Mouse (Mus musculus) testis, adult 2 months (tissue): Measurements from ENCODE around the gene Cdc42se1. TPM values are rescaled to one million over a fixed set of nuclear protein-coding genes. Genes with fewer than 3 reads are reported as not detected.
A peak's percentile ranks its signal among the peaks of the same experiment; 100 is the strongest.

Source experiments
- H3K27ac ChIP-seq: fragments of 200-500 bp; 2 replicates; pipeline ENCODE4 v1.5.1; 2012; ENCODE audit warnings: low read depth, low read length; ENCODE audit not compliant: control insufficient read depth, insufficient read depth
- H3K27me3 ChIP-seq: fragments of 200-500 bp; 2 replicates; pipeline ENCODE4 v1.6.1; 2012; ENCODE audit warnings: mild to moderate bottlenecking, low read length, moderate library complexity; ENCODE audit not compliant: control insufficient read depth, insufficient read depth
- H3K36me3 ChIP-seq: fragments of 200-500 bp; 2 replicates; pipeline ENCODE4 v1.6.1; 2012; ENCODE audit warnings: mild to moderate bottlenecking, low read length; ENCODE audit not compliant: control insufficient read depth, insufficient read depth
- H3K4me1 ChIP-seq: fragments of 200-500 bp; 2 replicates; pipeline ENCODE4 v1.6.1; 2012; ENCODE audit warnings: low read length; ENCODE audit not compliant: control insufficient read depth, insufficient read depth
- H3K4me3 ChIP-seq: fragments of 200-500 bp; 2 replicates; pipeline ENCODE4 v1.5.1; 2012; ENCODE audit warnings: low read depth, mild to moderate bottlenecking, low read length, moderate library complexity, mixed read lengths; ENCODE audit not compliant: control insufficient read depth
- CTCF ChIP-seq: fragments of 200-500 bp; IDR thresholded peaks from 2 replicates; pipeline ENCODE4 v1.5.1; 2012; ENCODE audit warnings: low read depth, mild to moderate bottlenecking, inconsistent platforms, low read length, moderate library complexity; ENCODE audit not compliant: control insufficient read depth, insufficient read depth, insufficient replicate concordance
- POLR2A ChIP-seq: fragments of 200-500 bp; IDR thresholded peaks from 2 replicates; pipeline ENCODE4 v1.6.1; 2012; ENCODE audit warnings: low read depth, mild to moderate bottlenecking, inconsistent platforms, low read length, moderate library complexity; ENCODE audit not compliant: control insufficient read depth
- polyA plus RNA-seq: library from polyadenylated mRNA; depleted of rRNA; stranded (reverse); fragments of >200 nt; gene quantifications from 2 replicates; pipeline ENCODE4 v1.2.3, GENCODE M21; 2012

Cdc42se1 gene
- polyA plus RNA-seq, 1 experiment, result 95.8 TPM

DNA sequence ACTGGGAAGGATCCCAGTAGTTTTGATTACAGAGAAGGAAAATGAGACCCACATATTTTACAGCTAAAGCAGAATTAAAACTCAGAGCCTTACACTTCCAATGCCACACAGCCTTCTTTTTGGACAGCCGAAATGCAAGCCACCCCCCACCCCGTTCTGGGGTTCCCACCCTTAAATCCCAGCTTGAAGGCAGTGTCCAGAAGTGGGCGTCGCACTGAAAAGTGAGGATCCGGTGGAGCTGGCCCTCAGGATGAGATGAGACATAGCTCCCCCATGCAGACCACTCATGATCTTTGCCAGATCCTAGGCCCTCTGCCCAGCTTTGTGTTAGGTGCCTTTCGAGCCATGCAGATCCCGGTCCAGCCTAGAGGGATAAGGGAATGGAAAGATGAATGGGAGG, 13.0 kb downstream of the Cdc42se1 start, which contains the start of gene Gm128:
Gm128 (minus strand) TSS at position 101 of the 400 bp plus-strand sequence.
- H3K27me3 ChIP-seq, result no peaks in the 10 kb centered on the region
- H3K36me3 ChIP-seq, result no peaks in the 10 kb centered on the region; the same call in 1 of the 2 replicates
- H3K4me3 ChIP-seq, result peak within 1 kb of the TSS; percentile 92
- TF ChIP-seq POLR2A (no peak), CTCF (no peak)
- peaks cover 11% of the 10 kb centered on the region for H3K4me1 ChIP-seq
- peak within 1 kb of the TSS; percentile 93 for H3K27ac ChIP-seq

DNA sequence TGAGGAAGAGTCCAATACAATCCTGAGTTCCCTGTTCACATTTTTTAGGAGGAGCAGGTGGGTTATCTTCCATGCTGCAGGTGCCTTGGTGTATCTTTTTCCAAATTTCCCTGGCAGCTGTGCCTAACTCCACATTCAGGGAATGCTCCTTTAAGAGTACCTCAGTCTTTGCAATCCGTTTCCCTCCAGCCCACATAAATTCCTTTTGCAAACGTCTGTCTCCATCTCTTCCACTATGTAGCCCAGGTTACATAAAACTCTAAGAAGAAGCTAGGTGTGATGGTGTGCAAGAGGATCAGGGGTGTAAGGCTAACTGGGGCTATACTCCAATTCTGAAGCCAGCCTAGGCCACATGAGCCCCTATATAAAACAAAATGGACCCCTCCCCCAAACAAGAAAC, 14.6 kb downstream of the Cdc42se1 start:
- peaks cover 11% of the 10 kb centered on the region for H3K4me1 ChIP-seq
- TF ChIP-seq CTCF, result no peak
- no peak for TF ChIP-seq POLR2A
- no peak overlapping the region for H3K27ac ChIP-seq
- H3K4me3 ChIP-seq, result peak overlapping the region; percentile 28
- H3K27me3 ChIP-seq, result no peaks in the 10 kb centered on the region
- no peaks in the 10 kb centered on the region; the same call in 1 of the 2 replicates for H3K36me3 ChIP-seq

DNA sequence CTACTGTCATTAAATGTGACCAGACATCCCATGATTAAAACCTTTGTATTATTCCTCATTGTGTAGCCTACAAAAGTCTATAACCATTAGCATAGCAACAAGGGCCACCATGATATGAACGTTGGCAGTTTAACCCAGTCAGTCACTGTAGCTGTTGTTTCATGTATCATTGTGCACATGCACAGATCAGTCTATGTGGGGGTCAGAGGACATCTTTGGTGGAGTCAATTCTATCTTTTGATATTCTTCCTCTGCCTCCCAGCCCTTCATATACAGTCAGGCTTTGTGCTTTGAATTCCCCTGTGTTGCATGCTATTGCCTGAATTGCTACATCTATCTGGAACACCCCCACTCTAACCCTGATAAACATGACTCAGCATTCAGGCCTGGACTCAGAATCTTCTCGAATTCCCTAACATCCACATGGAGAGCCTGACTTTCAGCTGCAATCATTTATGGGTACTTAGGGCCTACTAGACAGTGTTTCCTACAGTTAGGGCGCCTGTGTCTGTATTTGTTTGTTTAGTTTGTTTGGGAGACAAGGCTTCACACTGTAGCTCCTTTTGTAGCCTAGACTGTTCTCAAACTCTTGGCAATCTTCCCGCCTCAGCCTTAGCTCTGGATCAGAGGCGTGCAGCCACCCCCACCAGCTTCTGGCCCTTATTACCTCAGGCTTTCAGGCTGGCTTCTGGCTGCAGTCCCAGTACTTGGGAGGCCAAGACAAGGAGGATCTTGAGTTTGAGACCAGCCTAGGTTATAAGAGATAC, 18.1 kb downstream of the Cdc42se1 start:
- Histone ChIP-seq H3K4me1 (peaks cover 6% of the 10 kb centered on the region), H3K4me3 (no peak overlapping the region), H3K27me3 (no peaks in the 10 kb centered on the region), H3K36me3 (no peaks in the 10 kb centered on the region), H3K27ac (0 out of 2 replicates have a peak overlapping the region, but pooled peaks have one; percentile 14)
- no peak for TF ChIP-seq CTCF
- no peak for TF ChIP-seq POLR2A

DNA sequence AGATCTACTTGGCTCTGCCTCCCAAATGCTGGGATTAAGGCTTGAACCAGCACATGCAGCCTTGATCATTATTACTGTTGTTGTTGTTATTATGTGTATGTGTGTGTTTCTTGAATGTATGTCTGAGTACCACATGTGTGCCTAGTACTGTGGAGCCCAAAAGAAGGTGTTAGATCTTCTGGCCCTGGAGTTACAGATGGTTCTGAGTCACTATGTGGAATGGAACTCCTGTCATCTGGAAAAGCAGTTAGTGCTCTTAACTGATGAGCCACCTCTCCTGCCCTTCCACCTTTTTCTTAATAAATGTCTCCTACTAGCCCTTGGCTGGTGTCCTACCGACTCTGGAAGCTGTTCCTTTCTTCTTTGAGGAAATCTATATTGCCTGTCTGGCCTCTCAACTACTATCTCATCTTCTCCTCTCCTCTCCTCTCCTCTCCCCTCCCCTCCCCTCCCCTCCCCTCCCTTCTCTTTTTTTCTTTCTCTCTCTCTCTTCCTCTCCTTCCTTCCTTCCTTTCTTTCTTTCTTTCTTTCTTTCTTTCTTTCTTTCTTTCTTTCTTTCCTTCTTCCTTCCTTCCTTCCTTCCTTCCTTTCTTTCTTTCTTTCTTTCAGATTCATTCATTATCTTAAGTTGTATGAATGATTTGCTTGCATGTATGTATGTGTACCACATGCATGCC, 19.3 kb downstream of the Cdc42se1 start:
- peaks cover 6% of the 10 kb centered on the region for H3K4me1 ChIP-seq
- no peak for TF ChIP-seq CTCF
- TF ChIP-seq POLR2A, result no peak
- no peak overlapping the region for H3K27ac ChIP-seq
- no peaks in the 10 kb centered on the region for H3K36me3 ChIP-seq
- no peaks in the 10 kb centered on the region for H3K27me3 ChIP-seq
- no peak overlapping the region for H3K4me3 ChIP-seq

DNA sequence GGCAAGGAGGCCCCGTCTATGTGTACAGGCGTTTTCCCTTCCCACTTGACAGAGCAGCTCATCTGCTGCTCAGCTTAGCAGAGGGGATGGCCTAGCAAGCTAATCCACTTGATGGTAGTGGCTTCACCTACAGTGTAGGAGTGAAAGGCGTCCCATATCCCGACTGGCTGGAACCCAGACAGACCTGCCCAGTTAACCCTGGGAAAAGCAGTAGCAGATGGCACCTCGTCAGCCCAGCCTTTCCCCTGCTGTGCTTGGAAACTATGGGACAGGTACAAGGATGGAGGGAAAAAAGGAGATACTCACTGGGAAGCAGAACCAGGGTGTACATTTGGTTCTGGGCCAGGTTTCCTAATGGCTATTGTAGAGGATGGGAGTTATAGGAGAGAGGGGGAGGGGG, 21.8 kb downstream of the Cdc42se1 start:
- H3K27ac ChIP-seq, result no peak overlapping the region
- no peak overlapping the region for H3K4me3 ChIP-seq
- H3K27me3 ChIP-seq, result no peaks in the 10 kb centered on the region
- H3K4me1 ChIP-seq, result peaks cover 6% of the 10 kb centered on the region
- TF ChIP-seq POLR2A (no peak), CTCF (no peak)
- no peaks in the 10 kb centered on the region for H3K36me3 ChIP-seq

DNA sequence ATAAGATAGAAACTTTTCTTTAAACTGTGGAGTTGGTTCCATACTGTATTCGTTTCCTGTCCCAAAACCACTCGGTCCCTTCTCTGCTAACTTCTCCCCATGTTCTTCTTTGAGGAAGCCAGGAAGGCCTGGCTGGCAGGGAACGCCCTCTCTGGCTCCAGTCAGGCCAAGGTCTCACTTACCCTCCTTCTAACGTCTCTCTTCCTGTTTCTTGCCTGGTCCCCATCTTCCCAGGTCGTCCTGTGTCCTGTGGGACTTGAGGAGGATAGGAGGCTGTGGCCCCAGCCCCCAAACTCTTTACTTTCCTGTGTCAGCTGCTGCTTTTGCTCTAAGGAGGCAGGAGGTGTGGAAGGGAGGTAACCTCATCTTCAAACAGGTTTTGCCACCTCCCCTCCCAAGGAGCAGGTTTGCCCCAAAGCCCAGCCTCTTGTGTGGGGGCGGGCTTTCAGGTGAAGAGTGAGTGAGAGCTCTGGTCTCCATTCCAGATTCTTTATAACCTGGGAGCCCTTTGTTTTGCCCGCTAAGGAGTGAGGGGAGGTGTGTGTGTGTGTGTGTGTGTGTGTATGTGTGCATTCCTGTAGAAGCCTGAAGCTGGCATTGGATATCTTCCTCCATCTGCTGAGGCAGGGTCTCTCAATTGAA, 22.4 kb downstream of the Cdc42se1 start, which contains the start of gene Bnipl:
Bnipl (minus strand) TSS at position 411 of the 642 bp plus-strand sequence.
- Histone ChIP-seq H3K4me3 (no peak within 1 kb of the TSS), H3K4me1 (peaks cover 6% of the 10 kb centered on the region), H3K27ac (no peak within 1 kb of the TSS; the same call in 1 of the 2 replicates), H3K36me3 (no peaks in the 10 kb centered on the region), H3K27me3 (no peaks in the 10 kb centered on the region)
- TF ChIP-seq CTCF, result no peak
- TF ChIP-seq POLR2A, result no peak

DNA sequence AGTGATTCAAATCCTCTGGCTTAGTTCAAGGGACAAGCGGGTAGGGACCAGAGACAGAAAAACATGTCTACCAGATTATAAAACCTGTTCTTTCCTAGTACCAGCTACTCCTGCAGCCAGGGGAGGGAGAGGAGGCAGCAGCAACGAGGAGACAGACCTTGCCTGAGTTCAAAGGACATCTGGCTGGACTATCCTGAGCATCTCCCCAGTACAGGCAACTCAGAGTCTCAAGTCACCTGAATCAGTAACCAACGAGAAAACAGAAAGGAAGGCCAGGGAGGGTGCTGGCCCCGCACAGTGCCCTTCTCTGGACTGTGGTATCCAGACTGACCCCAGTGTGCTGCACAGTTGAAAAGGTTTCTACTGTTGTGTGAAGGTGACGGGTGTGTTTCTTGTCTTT, 28.4 kb downstream of the Cdc42se1 start:
- no peaks in the 10 kb centered on the region; the same call in 1 of the 2 replicates for H3K36me3 ChIP-seq
- TF ChIP-seq POLR2A (no peak), CTCF (no peak)
- H3K4me3 ChIP-seq, result no peak overlapping the region

More for the DNA sequence above, 28.4 kb downstream of the Cdc42se1 start:
- no peak overlapping the region for H3K27ac ChIP-seq
- no peaks in the 10 kb centered on the region for H3K27me3 ChIP-seq
- no peaks in the 10 kb centered on the region for H3K4me1 ChIP-seq
